Mouse (Mus musculus) forebrain, embryonic 11.5 days (tissue): ENCODE results near the gene B3gntl1. TPM values are rescaled to one million over a fixed set of nuclear protein-coding genes. Genes with fewer than 3 reads are reported as not detected.
A peak's percentile ranks its signal among the peaks of the same experiment; 100 is the strongest.
"Not testable (repeated sequence)": the region's sequence is repeated elsewhere in the genome, so short reads cannot be mapped to it uniquely, and the experiment has no call there.

Experiments used
- ATAC-seq: fragments of 200-750 bp; cut with Nextera tagmentation; replicated peaks from 2 replicates; pipeline ENCODE4 v1.8.0; 2017; ENCODE audit warnings: moderate TSS enrichment; ENCODE audit not compliant: low FRiP score
- DNase-seq: peaks from one replicate; pipeline ENCODE4 v3.0.0-alpha.2; 2017; ENCODE audit warnings: low spot score
- H3K27ac ChIP-seq: fragments of 300-500 bp; sonication (generic); 2 replicates; pipeline ENCODE4 v1.5.1; 2014; ENCODE audit warnings: low read depth, low read length
- H3K27me3 ChIP-seq: fragments of 300-500 bp; sonication (generic); 2 replicates; pipeline ENCODE4 v1.6.1; 2014; ENCODE audit warnings: mild to moderate bottlenecking, low read length, mixed read lengths; ENCODE audit not compliant: control insufficient read depth, insufficient read depth
- H3K36me3 ChIP-seq: fragments of 300-500 bp; sonication (generic); 2 replicates; pipeline ENCODE4 v1.6.1; 2014; ENCODE audit warnings: mild to moderate bottlenecking, low read length, moderate library complexity, mixed read lengths; ENCODE audit not compliant: control insufficient read depth, insufficient read depth
- H3K4me1 ChIP-seq: fragments of 300-500 bp; sonication (generic); replicated peaks from 2 replicates; pipeline ENCODE4 v1.6.1; 2014; ENCODE audit warnings: low read length, mixed read lengths; ENCODE audit not compliant: control insufficient read depth, insufficient read depth
- H3K4me2 ChIP-seq: fragments of 300-500 bp; sonication (generic); 2 replicates; pipeline ENCODE4 v1.6.1; 2014; ENCODE audit warnings: low read depth, mild to moderate bottlenecking, low read length, moderate library complexity, mixed read lengths; ENCODE audit not compliant: severe bottlenecking
- H3K4me3 ChIP-seq: fragments of 300-500 bp; sonication (generic); 2 replicates; pipeline ENCODE4 v1.5.1; 2014; ENCODE audit warnings: low read depth, low read length
- H3K9ac ChIP-seq: fragments of 300-500 bp; sonication (generic); 2 replicates; pipeline ENCODE4 v1.6.1; 2014; ENCODE audit warnings: low read length
- H3K9me3 ChIP-seq: fragments of 300-500 bp; sonication (generic); 2 replicates; pipeline ENCODE4 v1.6.1; 2016; ENCODE audit warnings: low read length, mixed read lengths; ENCODE audit not compliant: control insufficient read depth
- WGBS: fragments of 180-500 bp; shearing (Covaris S2); extraction: QIAGEN DNeasy Blood & Tissue Kit; methylation state at CpG from one replicate; pipeline ENCODE4 v1.1.7; 2014; 5-methylcytosine and 5-hydroxymethylcytosine counted together
- polyA plus RNA-seq: library from polyadenylated mRNA; unstranded; fragments of >200 nt; fragmentation: Nextera tagmentation; extraction: Ambion mirVana; gene quantifications from 2 replicates; pipeline ENCODE4 v1.2.1, GENCODE M21; 2014

B3gntl1 gene
- polyA plus RNA-seq, 1 experiment from 2014 or later: 7.6 TPM

DNA sequence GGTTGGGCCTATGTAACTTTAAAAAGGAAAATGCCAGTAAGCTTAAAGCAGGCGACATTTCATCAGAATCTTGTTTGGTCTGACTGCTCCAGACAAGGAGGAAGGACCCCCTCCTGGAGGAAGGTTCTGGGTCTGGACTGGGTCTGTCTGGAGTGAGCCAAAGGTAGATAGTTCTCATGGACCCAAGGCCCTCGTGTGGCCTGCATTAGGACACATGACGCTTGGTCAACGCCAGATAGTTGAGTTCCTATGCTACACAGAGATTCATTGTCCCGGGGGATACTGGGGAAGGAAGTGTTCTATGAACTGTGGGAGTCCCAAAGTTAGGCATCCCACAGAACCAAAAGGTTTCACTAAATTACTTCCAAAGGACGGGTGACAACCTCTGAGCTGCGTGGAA, 676 bp upstream of the B3gntl1 start:
- H3K27me3 ChIP-seq: no peaks in the 10 kb centered on the region
- peak overlapping the region; percentile 68 for H3K4me3 ChIP-seq
- ATAC-seq (peak; percentile 4), DNase-seq (no peak)
- H3K4me2 ChIP-seq: peak overlapping the region; percentile 76
- H3K4me1 ChIP-seq: no peaks in the 10 kb centered on the region; the same call in 1 of the 2 replicates
- no peaks in the 10 kb centered on the region for H3K36me3 ChIP-seq
- WGBS: 75% methylated on average over 7 of the region's 7 CpGs
- H3K27ac ChIP-seq: no peak overlapping the region; the same call in 1 of the 2 replicates
- peak overlapping the region; percentile 54 for H3K9ac ChIP-seq
- H3K9me3 ChIP-seq: no peaks in the 10 kb centered on the region

DNA sequence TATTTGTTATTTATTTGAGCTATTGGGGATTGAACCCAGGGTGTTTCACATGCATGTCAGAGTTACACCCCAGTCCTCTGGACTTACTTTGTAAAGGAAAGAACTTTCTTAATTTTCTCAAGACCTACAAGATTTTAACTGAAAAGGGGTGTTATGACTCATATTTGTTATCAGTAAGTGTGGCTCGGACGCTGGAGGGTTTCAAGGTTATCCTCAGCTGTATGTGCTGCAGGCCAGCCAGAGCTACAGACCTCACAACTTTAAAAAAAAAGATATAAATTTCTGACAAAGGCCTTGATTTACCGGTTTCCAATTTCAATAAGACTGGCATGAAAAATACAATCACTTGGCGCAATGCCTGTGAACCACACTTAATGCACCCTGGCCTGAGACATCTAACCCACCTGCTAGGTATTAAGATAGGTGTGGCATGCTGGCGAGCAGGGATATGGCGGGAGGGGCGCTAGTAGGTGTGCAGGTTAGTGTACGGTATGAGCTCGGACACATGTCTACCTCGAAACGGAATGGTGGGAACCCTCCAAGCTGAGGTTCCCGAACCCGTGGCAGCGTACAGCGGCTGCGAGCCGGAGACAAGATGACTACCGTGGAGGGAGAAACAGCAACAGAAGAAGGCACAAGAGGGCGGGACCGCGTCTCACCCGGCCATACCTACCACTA, 502 bp downstream of the B3gntl1 start:
- DNase-seq (no peak), ATAC-seq (peak; percentile 50; the same call in 1 of the 2 replicates)
- Histone ChIP-seq H3K4me2 (peak overlapping the region; percentile 76), H3K27me3 (no peaks in the 10 kb centered on the region), H3K4me3 (peak overlapping the region; percentile 68), H3K9ac (peak overlapping the region; percentile 78), H3K4me1 (no peaks in the 10 kb centered on the region; the same call in 1 of the 2 replicates), H3K36me3 (no peaks in the 10 kb centered on the region), H3K9me3 (no peaks in the 10 kb centered on the region), H3K27ac (peak overlapping the region; percentile 79)
- 3% methylated on average over 22 of the region's 22 CpGs for WGBS

DNA sequence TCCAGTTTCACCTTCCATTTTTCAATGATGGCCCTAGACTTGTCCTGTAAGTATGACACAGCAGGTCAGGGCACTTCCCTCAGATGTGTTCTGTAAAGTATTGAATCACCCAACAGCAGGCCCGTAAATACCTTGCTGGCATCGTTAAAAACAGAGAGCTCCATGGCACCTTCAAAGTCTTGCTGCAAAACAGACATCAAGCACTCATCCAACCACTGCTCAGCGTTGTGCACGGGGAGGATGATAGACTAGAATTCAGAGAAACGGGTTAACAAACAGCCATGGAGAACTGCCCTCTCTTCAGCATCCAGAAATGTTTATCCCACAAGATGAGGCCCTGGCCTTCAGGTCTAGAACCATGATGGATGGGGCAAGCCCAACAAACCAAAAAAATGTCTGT, 2.0 kb downstream of the B3gntl1 start:
- WGBS: 95% methylated on average over 5 of the region's 5 CpGs

DNA sequence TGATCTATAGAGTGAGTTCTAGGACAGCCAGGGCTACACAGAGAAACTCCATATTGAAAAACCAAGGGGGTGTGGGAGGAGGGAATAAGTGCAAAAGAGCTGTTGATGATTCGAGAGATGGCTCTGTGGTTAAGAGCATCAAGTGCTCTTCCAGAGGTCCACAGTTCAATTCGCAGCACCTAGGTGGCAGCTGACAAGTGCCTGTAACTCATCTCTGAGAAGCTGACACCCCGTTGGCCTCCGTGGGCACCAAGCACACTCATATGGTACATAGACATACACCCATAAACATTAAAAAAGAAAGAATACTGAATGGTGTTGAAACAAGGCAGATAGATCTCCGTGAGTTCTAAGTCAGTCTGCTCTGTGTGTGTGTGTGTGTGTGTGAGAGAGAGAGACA, 4.2 kb downstream of the B3gntl1 start:
- no peak overlapping the region for H3K27ac ChIP-seq
- no peak overlapping the region for H3K4me3 ChIP-seq
- 91% methylated on average over 5 of the region's 5 CpGs for WGBS
- no peak for DNase-seq
- no peak overlapping the region for H3K9ac ChIP-seq
- no peaks in the 10 kb centered on the region for H3K36me3 ChIP-seq
- H3K9me3 ChIP-seq: no peaks in the 10 kb centered on the region
- H3K4me2 ChIP-seq: no peak overlapping the region
- H3K27me3 ChIP-seq: no peaks in the 10 kb centered on the region
- H3K4me1 ChIP-seq: no peaks in the 10 kb centered on the region; the same call in 1 of the 2 replicates
- no peak for ATAC-seq

More for the DNA sequence above, 2.0 kb downstream of the B3gntl1 start:
- H3K4me3 ChIP-seq: no peak overlapping the region
- DNase-seq: no peak
- no peaks in the 10 kb centered on the region for H3K27me3 ChIP-seq
- no peak for ATAC-seq
- no peak overlapping the region for H3K9ac ChIP-seq
- no peak overlapping the region for H3K4me2 ChIP-seq
- no peaks in the 10 kb centered on the region for H3K36me3 ChIP-seq
- no peaks in the 10 kb centered on the region for H3K9me3 ChIP-seq
- no peaks in the 10 kb centered on the region; the same call in 1 of the 2 replicates for H3K4me1 ChIP-seq
- H3K27ac ChIP-seq: no peak overlapping the region

DNA sequence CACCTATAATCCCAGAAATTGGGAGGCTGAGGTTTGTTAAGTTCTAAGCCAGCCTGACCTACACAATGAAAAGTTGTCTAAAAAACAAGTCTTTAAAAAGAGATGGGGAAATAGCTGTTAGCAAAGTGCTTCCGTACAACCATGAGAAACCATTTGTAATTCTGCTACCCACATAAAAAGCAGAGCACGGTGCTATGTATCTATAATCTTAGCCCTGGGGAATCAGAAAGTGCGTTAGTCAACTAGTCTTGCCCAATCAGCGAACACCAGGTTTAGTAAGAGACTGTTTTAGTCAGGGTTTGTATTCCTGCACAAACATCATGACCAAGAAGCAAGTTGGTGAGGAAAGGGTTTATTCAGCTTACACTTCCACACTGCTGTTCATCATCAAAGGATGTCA, 5.4 kb downstream of the B3gntl1 start:
- WGBS: 93% methylated on average over 4 of the region's 4 CpGs

DNA sequence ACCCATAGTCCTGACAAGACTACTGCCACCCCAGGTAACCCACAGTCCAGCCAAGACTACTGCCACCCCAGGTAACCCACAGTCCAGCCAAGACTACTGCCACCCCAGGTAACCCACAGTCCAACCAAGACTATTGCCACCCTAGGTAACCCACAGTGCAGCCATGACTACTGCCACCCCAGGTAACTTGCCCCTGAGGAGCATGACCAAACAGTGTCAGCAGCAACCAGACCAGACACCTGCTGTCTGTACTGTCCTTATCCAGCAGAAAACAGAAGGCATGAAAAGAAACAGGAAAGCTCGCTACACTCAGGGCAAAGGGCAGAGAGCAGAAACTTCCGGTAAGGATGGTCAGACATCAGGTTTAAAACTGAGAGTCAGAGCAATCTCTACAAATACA, 11.8 kb downstream of the B3gntl1 start:
- Histone ChIP-seq H3K27ac (no peak overlapping the region), H3K4me3 (no peak overlapping the region), H3K27me3 (no peaks in the 10 kb centered on the region), H3K4me1 (no peaks in the 10 kb centered on the region), H3K9ac (no peak overlapping the region), H3K36me3 (no peaks in the 10 kb centered on the region), H3K9me3 (no peaks in the 10 kb centered on the region), H3K4me2 (no peak overlapping the region)
- 87% methylated on average over 2 of the region's 2 CpGs for WGBS
- DNase-seq (no peak), ATAC-seq (no peak)

More for the DNA sequence above, 5.4 kb downstream of the B3gntl1 start:
- no peak overlapping the region for H3K27ac ChIP-seq
- no peaks in the 10 kb centered on the region; the same call in 1 of the 2 replicates for H3K4me1 ChIP-seq
- DNase-seq: no peak
- no peaks in the 10 kb centered on the region for H3K36me3 ChIP-seq
- no peak for ATAC-seq
- no peak overlapping the region for H3K4me3 ChIP-seq
- H3K9ac ChIP-seq: no peak overlapping the region
- H3K27me3 ChIP-seq: no peaks in the 10 kb centered on the region
- H3K4me2 ChIP-seq: no peak overlapping the region
- no peaks in the 10 kb centered on the region for H3K9me3 ChIP-seq

DNA sequence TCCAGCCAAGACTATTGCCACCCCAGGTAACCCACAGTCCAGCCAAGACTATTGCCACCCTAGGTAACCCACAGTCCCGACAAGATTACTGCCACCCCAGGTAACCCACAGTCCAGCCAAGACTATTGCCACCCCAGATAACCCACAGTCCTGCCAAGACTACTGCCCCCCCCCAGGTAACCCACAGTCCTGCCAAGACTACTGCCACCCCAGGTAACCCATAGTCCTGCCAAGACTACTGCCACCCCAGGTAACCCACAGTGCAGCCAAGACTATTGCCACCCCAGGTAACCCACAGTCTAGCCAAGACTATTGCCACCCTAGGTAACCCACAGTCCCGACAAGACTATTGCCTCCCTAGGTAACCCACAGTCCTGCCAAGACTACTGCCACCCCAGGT, 12.3 kb downstream of the B3gntl1 start:
- H3K27ac ChIP-seq, H3K9ac ChIP-seq, H3K36me3 ChIP-seq, DNase-seq, H3K4me1 ChIP-seq, H3K27me3 ChIP-seq, H3K9me3 ChIP-seq, H3K4me3 ChIP-seq, ATAC-seq, H3K4me2 ChIP-seq: not testable (repeated sequence)
- 97% methylated on average over 2 of the region's 2 CpGs for WGBS

DNA sequence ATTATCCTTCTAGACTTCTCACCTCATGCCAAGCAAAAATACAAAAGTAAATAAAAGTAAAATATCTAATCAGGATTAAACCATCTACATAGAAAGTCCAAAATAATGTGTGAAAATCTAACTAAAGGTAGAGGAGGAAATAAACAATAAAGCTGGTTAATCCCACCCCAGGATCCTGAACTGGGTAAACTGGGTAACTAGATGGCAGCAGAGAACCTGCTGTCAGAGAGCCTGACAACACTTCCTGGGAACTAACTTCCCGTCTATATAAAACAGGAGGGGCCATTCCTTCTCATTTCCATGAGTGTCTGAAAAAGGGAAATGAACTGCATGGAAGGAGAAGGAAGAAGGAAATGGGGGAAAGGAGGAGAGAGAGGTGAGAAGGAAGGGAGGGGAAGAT, 14.8 kb downstream of the B3gntl1 start:
- no peaks in the 10 kb centered on the region for H3K27me3 ChIP-seq
- 65% methylated on average over 1 of the region's 1 CpGs for WGBS
- no peak for DNase-seq

More for the DNA sequence above, 14.8 kb downstream of the B3gntl1 start:
- Histone ChIP-seq H3K4me3 (no peak overlapping the region), H3K9me3 (no peaks in the 10 kb centered on the region), H3K4me1 (no peaks in the 10 kb centered on the region), H3K9ac (no peak overlapping the region), H3K4me2 (no peak overlapping the region), H3K36me3 (no peaks in the 10 kb centered on the region), H3K27ac (no peak overlapping the region)
- no peak for ATAC-seq
